Mouse (Mus musculus): ENCODE results near the gene Ank.

Gene Ank

DNA sequence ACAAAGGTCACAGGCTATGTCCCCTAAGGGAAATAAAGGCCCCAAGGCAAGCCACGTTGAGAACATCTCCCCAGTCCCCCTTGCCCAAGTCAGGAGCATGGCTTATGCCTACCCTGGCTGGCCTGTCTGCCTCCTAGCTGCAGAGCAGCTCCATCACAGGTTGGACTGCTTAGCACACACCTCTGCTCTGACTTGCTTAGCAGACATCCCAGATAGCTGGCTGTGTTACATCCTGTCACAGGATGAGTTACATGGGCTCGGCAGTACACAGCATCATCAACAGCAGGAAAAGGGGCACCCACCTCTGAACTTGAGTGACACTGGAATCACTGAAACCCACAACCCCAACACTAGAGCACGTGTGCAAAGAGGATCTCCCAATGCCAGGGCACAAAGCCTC lies 138.8 kb downstream of the Ank start:
- DNase-seq, result peak; percentile 77

DNA sequence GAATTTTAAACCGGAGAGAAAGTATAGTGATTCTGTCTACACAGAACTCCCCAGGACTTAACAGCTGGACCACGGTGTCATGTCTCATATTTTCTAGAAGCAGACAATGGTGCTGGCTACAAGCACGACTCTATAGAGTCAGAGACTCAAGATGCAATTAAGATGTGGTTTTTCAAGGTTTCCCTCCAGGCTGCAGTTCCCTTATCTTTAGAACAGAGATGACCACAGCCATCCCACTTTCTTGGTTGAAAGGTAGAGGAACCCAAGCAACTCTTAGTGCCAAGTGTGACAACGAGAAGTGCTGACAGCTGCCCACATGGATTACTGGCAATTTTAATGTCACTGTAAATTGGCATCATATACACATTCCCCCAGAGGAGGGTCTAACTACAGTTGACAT lies 143.1 kb downstream of the Ank start:
- no peak for DNase-seq

DNA sequence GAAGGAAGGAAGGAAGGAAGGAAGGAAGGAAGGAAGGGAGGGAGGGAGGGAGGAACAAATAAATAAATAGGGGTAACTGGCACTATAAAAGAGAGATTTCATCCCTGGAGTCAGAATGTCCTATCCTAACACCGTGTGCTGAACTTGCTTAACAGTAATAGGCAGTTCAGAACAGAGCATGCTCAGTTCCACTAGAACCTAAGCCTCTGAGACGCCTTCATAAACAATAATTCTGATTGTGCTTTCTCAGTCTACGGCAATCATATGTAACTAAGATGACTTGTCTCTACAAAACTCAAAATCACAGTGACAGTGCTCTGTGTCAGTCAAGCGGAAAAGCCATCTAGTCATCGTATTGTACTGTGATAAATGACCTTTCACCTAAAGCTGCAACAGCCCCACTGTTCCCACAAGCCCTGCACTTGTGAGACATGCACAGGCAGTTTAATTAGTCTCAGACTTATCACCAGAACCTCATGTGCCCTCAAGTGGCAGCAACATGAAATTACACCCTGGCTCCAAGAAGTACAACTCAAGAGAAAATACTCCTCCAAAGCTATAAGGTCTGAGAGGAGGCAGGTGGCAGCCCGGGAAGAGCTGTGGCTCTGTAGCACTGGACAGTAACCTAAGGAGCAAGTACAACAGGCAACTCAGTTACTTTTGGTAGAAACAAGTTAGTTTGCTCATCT lies 146.2 kb downstream of the Ank start:
- peak; percentile 94 for DNase-seq

DNA sequence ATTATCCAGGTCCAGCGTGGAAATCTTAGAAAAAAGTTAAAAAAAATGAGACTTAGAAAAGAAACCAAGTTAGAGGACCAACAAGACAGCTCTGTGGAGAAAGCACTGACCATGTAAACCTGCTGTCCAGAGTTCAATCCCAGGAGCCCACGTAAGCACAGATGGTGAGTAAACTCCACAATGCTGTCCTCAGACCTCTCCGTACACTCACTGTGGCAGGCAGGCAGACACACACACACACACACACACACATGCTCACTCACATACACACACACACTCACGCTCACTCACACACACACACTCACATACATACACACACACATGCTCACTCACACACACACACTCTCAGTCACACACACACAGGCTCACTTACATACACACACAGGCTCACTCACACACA lies 146.8 kb downstream of the Ank start:
- no peak for DNase-seq

DNA sequence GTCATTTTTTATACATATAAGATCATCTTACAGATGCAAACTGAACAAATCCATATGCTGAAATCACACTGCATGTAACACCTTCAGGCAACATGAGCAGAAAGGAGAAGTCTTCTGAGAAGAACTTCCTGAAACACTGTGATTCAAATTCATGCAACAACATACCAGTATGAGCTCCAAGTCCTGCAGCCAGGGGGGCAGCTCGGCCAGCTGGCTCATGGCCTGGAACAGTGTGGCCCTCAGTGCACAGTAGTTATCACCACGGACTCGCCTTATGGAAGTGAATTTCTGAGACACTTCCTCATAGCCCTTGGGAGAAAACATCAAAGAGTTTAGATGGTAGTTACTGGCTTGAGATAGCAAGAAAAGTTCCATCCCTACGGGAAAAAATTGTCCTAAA lies 149.7 kb downstream of the Ank start:
- peak; percentile 99 for DNase-seq

DNA sequence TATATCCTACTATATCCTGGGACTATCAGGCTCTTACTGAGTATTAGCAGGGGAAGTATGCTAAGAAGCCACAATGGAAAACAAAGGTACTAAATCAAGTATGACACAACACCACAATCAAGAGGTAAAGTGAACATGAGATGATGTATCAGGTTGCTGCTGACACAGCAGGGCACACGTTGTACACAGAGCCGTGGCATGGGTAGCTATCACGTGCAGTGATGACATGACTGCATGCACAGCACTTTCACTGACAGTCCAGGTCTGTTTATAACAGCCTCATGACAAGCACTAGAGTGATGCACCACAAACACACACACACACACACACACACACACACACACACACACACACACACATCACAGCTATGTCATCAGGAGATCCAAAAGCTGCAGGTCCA lies 150.8 kb downstream of the Ank start:
- DNase-seq, result no peak

DNA sequence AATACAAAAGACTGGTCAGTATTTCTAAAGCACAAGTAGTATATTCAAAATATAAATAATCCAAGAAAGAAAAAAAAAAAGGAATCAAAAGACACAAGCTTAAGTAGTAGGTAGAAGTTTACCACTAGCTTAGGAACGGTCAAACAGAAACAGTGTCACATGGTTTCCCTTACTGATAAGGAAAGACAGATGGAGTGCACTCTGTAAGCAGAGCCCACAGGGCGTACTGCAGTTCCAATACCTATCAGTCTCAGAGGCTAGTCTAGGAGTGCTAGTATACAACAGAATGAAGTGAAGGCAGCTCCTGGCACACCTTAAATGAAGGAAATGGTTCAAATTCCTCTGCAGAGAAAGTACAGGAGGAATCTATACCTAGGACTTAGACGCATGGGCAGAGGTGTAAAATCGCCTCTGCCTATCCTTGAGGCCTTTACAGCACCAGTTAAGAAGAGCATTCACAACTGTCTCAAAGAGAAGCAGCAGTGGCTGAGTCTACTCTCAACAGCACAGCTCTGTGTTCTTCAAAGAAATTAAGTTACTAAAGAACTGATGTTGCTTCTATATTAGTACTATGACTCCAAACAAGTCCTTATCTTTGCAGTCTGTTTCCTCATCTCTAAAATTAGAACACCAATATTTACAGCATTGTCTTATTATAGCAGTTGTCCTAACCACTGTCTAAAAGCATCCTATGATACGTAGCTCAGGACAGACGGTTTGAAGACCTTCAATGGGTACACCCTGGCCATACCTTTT lies 152.5 kb downstream of the Ank start:
- peak; percentile 72 for DNase-seq

DNA sequence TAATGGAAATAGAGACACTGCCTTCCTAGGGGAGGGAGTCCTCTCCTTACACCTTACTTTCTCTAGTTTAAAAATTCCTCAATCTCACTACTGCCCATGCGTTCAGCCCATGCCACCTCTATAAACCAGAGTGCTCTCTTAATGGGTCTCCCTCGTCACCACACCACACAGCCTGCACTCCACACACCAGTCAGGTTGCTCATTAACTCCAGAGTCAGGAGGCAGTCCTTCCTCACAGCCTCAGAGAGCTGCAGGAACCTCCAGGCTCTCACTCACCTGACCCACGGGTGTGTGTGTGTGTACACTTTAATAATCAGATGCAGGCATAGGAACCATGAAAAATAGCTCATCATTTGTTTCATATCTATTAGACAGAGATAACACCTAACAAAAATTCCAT lies 153.2 kb downstream of the Ank start:
- DNase-seq, result no peak

- no peak for DNase-seq
These were observed 154.2 kb downstream of the Ank start for GRCm38 (mm10) chr15:27620475-27621185.

DNA sequence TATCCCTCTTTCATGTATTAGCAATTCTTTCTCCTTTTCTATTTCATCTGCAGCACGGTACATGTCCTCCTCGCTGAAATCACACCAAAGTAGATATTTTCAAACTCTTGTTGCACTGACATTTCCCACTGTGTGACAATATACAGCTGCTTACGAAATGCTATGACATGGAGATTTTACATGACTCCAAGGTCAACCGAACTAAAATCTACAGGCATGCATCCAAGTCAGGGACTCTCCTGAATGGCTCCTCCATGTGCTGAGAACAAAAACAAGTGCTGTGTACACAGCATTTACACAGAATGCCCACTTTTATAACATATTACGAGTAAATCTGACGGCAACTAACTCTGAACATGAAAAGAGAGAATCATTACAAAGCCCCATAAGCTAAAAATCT lies 156.8 kb downstream of the Ank start:
- DNase-seq, result no peak

- peak; percentile 92 for DNase-seq
These were observed 158.8 kb downstream of the Ank start for GRCm38 (mm10) chr15:27625014-27625889.

- no peak for DNase-seq
These were observed 159.4 kb downstream of the Ank start for GRCm38 (mm10) chr15:27625890-27626255.

DNA sequence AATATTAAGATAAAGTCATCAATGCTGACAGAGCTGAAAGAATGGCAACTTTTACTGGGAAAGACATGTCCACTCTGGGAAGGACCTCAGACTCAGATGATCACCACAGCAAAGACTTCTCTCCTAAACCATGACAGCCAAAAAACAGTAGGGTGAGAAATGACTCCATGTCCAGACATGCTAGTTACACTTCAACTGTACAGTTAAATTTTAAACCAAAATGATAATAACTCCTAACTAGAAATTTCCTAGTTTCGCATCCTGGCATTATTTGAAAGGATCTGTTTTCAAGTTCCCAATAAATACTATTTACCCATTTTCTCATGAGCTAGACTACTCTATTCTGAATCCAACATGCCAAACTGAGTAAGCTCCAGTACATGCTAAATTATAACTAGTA lies 159.8 kb downstream of the Ank start:
- DNase-seq, result no peak

DNA sequence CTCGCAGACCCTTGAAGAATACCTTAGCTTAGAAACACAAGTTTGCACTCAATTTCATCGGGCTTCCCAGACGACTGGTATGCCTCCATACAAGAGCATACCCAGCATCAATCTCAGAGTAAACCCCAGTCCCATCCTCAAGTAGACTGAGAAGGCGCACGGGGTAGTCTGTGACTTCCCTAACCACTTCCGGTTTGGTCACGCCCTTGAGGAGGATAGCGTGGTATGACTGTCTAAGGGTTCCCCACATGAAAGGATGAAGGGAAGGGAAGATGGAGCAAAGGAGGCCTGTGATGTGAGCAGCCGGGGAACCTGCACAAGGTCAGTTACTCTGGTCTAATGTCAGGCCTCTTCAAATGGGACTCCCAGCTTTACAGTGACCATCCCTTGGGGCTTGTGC lies 161.3 kb downstream of the Ank start:
- no peak for DNase-seq

- peak; percentile 64 for DNase-seq
These were observed 162.6 kb downstream of the Ank start for GRCm38 (mm10) chr15:27629046-27629445.

DNA sequence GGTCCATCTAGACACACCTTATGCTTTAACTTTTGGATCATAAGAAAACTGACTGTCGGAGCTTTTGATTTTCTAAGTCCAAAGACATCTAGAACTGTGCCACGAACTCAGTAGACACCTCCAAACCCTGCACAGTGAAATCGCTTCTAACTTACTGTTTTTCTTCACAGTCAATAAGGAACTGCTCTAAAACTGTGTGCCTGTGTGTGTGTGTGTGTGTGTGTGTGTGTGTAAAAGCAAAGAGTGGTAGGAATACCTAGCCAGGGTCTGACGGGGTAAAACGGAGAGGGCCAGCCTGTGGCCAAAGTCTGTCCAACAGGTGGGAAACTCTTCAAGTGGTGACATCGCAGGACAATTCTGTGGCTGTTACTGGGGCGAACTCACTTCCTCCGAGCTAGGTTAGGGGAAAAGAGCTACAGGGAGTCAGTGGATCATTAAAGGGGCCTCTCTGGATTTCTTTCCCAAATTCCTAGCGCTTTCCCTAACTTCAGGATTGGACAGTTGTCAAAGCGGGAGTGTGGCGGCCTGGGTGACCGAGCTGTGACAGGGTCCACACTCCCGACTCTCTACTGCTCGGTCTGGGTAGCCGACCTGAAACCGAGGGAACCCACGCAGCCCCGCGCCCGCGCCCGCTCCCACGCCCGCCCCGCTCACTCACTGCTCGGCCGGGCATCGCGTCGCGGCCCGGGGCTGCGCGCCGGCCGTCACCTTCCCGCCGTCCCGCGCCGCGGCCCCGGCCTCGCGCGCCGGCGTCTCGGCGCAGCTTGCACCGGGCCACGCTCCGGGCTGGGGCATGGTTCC lies 163.5 kb downstream of the Ank start:
- peak; percentile 91 for DNase-seq

DNA sequence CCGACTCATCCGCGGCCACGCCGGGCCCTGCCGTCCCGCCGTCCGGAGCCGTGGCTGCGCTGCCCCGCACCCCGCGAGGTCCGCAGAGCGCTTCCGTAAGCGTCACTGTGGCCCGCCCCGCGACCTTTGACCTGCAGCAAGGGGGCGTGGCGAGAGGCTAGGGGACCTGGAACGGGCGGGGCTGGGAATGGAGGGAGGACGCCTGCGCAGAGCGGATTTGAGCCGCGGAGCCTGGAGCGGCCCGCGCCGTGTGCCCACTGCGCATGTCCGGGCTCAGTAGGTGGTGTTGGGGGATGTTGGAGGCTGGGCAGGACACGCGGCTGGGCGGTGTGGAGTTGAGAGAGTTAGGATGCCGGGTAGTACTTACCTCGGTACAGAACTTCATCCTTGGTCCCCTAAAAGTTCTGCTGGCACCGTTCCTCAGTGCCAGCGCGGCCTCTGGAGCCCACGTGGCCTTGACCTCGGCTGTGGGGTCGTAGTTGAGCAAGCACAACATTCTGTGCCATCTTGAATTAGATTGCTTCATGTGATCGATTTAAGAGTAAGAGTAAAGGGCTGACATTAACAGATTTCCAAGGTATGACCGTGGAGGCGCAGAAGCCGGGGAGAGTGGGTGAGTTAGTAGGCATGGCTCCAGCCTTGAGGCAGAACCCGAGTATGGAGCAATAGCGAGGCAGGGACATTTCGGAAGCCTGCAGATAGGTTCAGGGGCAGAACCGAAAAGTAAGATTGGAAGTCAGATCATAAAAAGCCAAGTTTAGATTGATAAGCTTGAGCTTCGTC lies 164.3 kb downstream of the Ank start, which contains the start of gene Otulin:
TSS of gene Otulin (minus strand) at position 93 of the 783 bp plus-strand sequence.
- peak; percentile 100 for DNase-seq

DNA sequence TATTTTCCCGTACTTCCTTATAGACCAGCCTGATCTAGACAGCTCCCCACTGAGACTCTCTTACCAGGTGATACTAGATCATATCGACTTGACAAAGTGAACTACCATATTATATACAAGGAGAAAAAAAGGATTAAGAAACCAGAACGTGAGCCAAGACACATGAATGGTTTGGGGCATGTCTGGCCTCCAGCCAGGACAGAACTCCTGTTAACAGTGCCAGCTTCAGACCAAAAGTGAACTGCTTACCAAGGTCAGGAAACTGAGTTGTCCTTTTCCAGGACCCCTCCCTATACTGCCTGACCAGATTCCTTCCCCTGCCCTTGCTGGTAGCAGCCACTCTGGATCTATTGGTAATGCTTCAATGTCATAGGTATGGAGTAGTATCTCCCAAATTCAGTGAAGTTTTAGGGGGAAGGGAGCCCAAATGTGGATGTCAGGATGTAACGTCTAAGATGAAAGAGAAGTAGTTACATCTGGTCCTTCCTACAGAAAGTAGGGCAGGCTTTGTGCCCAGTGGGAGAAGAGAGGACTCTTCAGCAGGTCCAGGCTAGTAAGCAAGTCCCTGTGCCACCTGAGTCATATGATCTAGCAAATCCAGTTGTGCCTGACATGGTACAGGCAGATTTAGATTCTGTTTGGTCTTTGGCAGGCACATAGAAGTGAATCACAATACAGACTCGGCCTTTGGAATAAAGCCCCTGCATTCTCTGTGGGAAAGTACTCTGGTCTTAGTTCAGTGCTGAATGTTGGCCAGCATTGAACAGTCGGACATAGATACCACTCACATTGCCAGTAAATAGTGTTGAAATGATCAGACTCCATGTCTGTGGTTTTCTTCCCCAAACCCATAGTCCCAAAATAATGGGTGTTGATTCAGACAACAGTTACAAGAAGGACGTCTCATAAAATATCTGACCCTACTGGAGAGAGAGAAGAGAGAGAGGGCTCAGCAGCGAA lies 167.7 kb downstream of the Ank start:
- peak; percentile 82 for DNase-seq

DNA sequence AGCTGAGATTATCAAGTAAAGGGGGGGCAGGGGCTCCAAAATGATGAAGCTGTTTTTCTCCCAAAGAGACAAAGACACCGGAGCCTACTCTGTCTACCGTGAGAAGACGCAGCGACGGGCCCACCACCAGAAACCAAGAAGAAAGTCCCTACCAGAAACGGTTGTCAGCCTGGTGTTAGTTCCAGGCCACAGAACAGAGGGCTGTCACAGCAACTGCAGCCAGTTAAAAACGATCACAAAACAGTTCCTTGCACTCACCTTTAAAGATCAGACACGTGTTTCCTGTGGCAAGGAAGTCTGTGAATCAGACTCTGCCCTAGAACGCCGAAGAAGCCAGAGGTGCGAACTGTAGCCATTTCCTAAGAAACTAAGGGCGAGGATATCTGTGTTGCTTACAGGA lies 174.7 kb downstream of the Ank start:
- peak; percentile 73 for DNase-seq

GRCm38 (mm10) chr15:27642895-27643294 lies 176.4 kb downstream of the Ank start:
- peak; percentile 93 for DNase-seq

Data from heart, adult 11 months (tissue).